Mouse (Mus musculus) erythroblast, adult 5-6 weeks (primary cell): ENCODE measurements at regions not wholly inside any gene's neighbourhood (a gene's known extent, or its start where the extent isn't known, plus 50 kb on each side); places are given as distances from the start of the nearest gene placed in this dataset.
"Not testable (repeated sequence)": the region's sequence is repeated elsewhere in the genome, so short reads cannot be mapped to it uniquely, and the experiment has no call there.

Source experiments
- ATAC-seq: replicated peaks from 2 replicates; pipeline ENCODE4 v1.8.0; 2016; ENCODE audit warnings: moderate number of reproducible peaks, mild to moderate bottlenecking, moderate TSS enrichment, inconsistent platforms; ENCODE audit not compliant: poor library complexity, low FRiP score, severe bottlenecking

DNA sequence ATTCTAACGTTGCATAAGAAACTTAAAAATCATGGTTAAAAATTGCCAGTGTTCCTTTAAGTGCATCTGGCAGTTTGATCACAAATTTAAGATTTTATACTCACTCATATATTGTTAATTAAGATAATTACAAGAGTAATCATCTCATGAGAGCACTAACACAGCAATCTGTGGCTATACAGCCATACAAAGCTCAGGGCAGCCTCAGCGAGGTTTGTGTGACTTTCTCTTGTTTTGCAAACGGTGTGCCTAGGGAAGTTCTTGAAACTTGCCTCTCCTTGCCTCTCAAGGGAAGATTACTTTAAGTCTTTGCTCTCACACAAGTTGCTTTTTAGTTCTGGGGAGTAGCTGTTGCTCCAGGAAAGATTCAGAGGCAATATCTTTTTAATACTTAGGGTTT, 58.1 kb upstream of the Slc1a4 start:
- ATAC-seq: no peak

DNA sequence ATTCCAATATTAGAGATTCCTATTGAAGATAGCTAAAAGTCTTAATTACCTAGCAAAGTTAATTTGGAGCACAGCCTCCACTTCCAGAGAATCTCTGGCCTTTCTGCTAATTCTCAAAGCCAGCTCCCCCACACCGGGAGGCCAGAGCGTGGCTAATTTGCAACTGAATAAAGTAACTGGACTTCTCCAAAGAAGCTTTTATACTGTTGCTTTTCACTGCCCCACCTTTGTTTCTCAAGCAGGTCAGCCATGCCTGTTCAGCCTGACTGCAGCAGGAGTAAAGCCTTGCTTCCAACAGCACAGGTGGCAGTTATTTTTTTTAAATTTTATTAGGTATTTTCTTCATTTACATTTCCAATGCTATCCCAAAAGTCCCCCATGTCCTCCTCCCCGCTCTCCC, 60.8 kb upstream of the Slc1a4 start:
- not testable (repeated sequence) for ATAC-seq

- not testable (repeated sequence) for ATAC-seq
Observed at GRCm38 (mm10) chr11:20393807-20394206, 61.3 kb upstream of the Slc1a4 start.

- ATAC-seq: no peak
Observed at GRCm38 (mm10) chr11:20395848-20396203, 63.3 kb upstream of the Slc1a4 start.

DNA sequence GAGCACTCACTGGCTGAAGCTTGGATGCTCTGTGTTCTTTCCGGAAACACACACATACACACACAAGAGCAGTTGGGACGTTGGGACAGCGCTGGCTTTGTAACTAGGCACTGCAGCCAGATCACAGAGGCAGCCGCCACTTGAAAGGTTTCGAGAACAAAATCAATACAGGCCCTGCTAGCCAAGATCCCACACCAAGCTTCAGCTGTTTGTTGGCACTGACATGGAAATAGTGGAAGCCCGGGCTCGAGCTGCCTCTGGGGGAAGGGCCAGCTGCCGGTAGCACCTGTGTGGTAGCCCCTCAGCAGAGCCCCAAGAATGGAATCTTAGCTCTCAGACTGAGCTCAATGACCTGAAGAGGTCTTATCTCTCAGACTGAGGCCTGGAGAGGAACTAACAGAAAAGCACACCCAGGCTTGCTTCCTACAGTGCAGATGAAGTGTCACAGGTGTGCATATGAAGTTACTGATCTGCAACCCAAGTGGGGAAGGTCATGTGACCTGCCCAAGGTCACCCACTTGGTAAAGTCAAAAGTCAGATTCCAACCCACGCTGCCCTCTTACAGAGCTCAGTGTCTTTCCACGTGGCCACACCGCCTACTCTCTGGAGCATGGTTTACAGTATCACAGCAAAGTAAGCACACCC, 63.8 kb upstream of the Slc1a4 start:
- no peak for ATAC-seq

DNA sequence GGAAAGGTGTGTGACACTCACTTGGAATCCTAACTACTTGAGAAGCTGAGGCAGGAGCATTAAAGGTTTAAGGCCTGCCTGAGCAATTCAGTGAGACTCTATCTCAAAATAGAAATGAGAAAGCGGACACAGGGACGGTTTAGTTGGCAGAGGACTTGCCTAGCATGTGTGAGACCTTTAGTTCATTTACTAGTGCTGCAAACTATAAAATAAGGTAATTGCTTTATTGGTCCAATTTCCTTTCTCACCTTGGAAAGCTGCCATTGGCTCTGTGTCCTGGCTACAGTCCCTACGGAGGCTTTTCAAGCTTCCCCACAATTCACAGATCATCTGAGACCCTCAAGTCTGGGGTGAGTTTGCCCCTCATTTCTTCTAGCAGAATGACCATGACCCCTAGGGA, 64.4 kb upstream of the Slc1a4 start:
- ATAC-seq: no peak

GRCm38 (mm10) chr11:20400302-20401234, 68.1 kb upstream of the Slc1a4 start:
- ATAC-seq: no peak

DNA sequence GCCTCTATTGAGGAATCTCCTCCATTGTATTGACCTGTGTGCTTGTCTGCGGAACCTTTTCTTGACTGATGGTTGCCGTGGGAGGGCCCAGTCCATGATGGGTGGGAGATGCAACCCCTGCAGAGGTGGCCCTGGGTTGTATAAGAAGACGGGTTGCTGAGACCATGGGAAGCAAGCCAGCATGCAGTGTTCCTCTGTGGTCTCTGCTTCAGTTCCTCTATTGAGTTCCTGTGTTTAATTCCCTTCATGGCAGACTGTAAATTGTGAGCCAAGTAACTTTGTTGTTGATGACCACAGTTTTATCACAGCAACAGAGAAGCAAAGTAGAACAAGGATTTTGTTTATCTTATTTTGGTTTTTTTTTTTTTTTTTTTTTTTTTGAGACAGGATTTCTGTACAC, 70.9 kb upstream of the Slc1a4 start:
- ATAC-seq: no peak

DNA sequence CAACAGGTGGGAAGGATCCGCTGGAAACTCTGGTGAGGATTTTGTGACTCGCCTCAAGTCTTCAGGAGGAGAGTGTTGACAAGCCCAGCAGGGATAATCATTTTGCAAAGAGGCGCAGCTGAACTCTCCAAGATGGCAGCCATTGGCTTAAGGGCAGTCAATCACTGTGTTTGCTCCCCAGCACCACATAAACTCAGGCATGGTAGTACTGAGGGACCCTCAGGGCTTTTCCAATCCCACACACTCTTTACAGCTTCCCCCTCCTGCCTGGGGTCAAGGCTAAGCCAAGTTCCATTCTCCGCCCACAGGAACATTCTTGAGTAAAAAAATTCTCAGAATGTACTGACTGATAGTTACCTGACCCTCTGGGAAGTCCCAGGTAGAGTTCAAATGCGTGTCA, 72.0 kb upstream of the Slc1a4 start:
- ATAC-seq: no peak

GRCm38 (mm10) chr11:20418141-20418540, 85.6 kb upstream of the Slc1a4 start:
- no peak for ATAC-seq

DNA sequence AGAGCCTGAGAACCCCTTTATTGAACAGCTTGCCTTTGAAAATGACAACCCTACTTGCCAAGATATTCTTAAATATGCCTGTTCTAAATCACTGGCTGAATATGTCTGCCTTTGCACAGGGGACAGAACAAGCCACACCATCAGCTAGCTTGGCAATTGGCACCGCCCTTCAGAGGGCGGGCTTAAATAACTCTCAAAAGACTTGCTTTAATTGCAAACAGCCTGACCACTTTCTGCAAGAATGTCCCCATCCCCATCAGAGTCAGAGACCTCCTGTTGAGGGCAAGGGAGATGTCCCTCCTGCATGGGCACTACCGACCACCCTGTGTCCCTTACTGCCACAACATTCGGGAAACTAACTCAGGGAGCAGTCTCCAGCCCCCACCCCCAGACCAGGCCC, 88.4 kb upstream of the Slc1a4 start:
- no peak for ATAC-seq

DNA sequence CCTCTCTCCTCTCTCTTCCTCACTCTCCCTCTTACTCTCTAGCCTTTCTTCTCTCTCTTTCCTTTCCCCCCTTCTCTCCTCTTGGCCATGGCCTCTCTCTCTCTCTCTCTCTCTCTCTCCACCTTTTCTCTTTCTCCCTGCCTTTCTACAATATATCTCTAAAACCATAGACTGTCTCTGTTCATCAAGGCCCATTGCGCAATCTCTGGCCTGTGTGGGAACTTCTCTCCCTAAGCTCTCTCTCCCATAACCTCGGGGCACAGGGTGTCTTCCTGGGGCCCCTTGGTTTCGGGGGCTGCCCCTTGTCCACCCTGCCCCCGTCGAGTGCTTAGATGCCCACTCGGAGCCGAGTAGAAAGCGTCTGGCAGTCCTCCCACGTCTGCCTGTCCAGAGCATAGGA, 103.5 kb upstream of the Slc1a4 start:
- no peak for ATAC-seq

GRCm38 (mm10) chr11:20442476-20442875, 100.6 kb upstream of the Sertad2 start:
- ATAC-seq: no peak

GRCm38 (mm10) chr11:20445061-20445902, 97.8 kb upstream of the Sertad2 start:
- ATAC-seq: no peak

DNA sequence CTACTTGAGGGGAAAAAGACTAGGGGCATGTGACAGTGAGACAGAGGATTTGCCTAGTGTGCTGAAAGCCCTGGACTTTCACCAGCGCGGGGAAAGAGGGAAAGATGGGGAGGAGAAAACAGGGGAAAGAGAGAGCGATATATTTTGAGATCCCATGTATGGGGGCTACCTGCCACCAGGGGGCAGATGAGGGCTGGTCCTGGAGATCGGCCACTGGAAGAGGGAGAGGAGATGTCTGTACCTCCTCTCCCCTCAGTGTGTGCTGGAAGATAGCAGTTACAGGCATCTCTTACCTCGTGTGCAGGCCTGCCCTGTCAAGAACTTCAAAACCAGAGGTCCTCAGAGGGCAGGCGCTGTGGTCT, 97.2 kb upstream of the Sertad2 start:
- ATAC-seq: peak; percentile 86

GRCm38 (mm10) chr11:20452901-20453300, 90.2 kb upstream of the Sertad2 start:
- ATAC-seq: no peak

DNA sequence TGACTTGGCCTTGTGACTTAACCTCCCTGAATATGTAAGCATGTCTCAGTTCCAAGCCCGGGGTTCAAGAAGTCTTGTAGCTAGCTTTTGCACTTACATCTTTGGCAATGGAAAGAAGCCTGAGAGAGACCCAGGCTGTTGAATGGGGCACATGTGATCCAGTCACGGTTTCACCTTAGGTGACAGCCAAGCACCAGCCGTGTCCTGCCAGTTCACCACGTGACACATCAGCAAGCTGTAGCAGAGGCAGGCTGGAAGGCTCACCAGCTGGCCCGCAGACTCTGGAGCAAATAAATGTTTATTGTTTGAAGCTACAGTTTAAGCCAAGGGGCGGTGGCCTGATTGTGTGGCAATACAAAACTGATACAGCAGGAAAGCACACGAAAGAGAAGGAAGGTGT, 89.3 kb upstream of the Sertad2 start:
- ATAC-seq: no peak

DNA sequence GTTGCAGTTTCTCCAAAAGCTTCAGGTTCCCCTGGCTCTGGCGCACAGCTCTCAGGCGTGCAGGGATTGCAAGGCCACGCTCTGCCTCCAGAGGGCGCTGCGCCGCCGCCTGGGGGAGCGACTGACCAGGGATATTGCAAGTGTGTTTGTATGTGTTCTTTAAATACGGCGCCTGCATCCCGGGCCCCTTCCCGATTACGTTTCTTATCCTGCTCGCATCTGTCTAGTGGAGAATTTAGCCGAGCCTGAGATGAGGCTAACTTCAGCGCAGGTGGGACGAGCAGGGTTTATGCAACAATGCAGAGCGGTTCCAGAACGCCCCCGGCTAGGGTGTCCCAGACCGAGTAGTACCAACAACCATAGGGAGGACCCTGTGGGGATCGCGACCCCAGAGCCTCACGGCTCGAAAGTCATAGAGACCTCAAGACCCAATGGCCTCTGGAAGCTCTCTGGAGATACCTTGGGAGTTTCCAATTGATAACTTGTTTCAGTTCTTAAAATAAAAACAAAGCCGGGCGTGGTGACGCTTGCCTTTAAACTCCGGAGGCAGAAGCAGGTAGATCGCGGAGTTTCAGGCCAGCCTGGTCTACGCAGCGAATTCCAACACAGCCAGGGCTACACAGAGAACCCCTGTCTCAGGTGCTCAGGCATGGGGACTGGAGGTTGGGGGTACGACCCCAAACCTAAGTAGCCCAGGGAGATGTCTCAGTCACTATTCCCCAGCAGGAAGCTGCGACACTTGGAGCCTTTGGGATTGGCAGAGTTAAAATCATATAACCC, 87.8 kb upstream of the Sertad2 start:
- peak; percentile 84 for ATAC-seq

DNA sequence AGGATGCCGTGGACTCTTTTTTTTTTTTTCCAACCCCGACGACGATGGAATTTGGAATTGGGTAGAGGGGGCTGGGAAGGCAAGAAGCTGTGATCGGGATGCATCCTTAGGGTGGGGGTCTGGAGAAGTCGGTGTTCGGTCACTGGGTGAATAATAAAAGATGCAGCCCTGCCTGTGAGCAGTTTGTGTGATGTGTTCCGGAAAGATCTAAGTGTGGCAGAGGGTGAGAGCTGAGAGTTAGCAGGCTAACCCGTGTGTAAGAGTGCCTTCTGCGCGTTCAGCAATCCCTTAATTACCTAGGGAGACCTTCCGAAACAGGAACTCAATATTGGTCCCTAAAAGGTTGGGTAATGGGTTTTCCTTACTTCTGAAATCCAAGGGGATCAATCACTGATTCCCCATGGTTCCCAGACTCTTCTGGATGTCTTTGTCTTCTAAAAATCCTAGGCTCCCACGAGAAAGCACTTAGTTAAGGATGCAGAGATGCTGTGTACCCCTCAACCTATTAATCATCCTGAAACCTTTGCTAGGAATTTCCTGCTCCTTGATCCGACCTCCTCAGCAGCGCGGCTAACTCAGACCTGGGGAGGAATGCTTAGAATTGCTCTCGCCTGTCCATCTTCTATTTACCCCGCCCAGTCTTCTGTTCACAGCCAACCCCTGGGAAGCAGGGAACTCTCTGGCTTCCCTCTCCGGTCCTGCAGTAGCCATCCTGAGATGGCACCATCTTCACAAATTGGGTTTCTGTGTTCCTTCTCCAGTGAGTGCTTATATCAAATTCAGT, 87.0 kb upstream of the Sertad2 start:
- no peak for ATAC-seq
